Mouse (Mus musculus) CH12.LX (cell line): ENCODE data around the gene Mthfd2l. TPM values are rescaled to one million over a fixed set of nuclear protein-coding genes. Genes with fewer than 3 reads are reported as not detected.

Source experiments
- DNase-seq: peaks from one replicate; pipeline ENCODE4 v3.0.0-alpha.2; 2013; ENCODE audit errors: extremely low read depth
- H3K27ac ChIP-seq: 2 replicates; pipeline ENCODE4 v1.5.1; 2012; ENCODE audit warnings: low read depth, mild to moderate bottlenecking, control low read depth, moderate library complexity; ENCODE audit not compliant: insufficient read depth
- H3K27me3 ChIP-seq: replicated peaks from 2 replicates; pipeline ENCODE3; 2012; ENCODE audit warnings: inconsistent platforms
- H3K36me3 ChIP-seq, 2 experiments: replicated peaks in 1 of 2; 2 replicates each; pipeline versions ENCODE3 to v1.6.1; 2012; ENCODE audit warnings: inconsistent platforms in 1 of 2, low read length in 1 of 2, mild to moderate bottlenecking in 1 of 2, mixed read lengths in 1 of 2, moderate library complexity in 1 of 2; ENCODE audit not compliant: control insufficient read depth in 1 of 2, insufficient read depth in 1 of 2
- H3K4me1 ChIP-seq, 2 experiments: 2 replicates each; pipeline ENCODE4 v1.6.1; 2012; ENCODE audit warnings: inconsistent platforms in 1 of 2, moderate library complexity in 1 of 2; ENCODE audit not compliant: insufficient read depth in 2 of 2, control insufficient read depth in 1 of 2
- H3K4me2 ChIP-seq: 2 replicates; pipeline ENCODE4 v1.6.1; 2012; ENCODE audit warnings: low read depth, mild to moderate bottlenecking, control low read depth; ENCODE audit not compliant: poor library complexity, insufficient read depth, severe bottlenecking
- H3K4me3 ChIP-seq, 3 experiments: fragments of 150-350 bp in 1 of 3; sonication (generic) in 1 of 3; replicated peaks in 1 of 3; 2 replicates each; pipeline versions ENCODE3 to v1.5.1; 2011 to 2012; ENCODE audit warnings: low read depth in 2 of 3, low read length in 2 of 3, mild to moderate bottlenecking in 2 of 3, moderate library complexity in 2 of 3, control low read depth in 1 of 3, improper control_type of control experiment in 1 of 3, inconsistent platforms in 1 of 3, mixed read lengths in 1 of 3; ENCODE audit not compliant: poor library complexity in 1 of 3
- H3K79me2 ChIP-seq: replicated peaks from 2 replicates; pipeline ENCODE4 v1.6.1; 2012; ENCODE audit warnings: mild to moderate bottlenecking, moderate library complexity; ENCODE audit not compliant: control insufficient read depth, poor library complexity, insufficient read depth, severe bottlenecking; ENCODE audit errors: extremely low read depth
- H3K9ac ChIP-seq: 2 replicates; pipeline ENCODE4 v1.6.1; 2012; ENCODE audit warnings: low read depth, mild to moderate bottlenecking, control low read depth, moderate library complexity; ENCODE audit not compliant: insufficient read depth
- H3K9me3 ChIP-seq: replicated peaks from 2 replicates; pipeline ENCODE3; 2012; ENCODE audit warnings: low read length, inconsistent platforms, mixed read lengths
- CHD1 ChIP-seq: IDR thresholded peaks from 2 replicates; pipeline ENCODE4 v1.6.1; 2012; ENCODE audit warnings: low read depth, low read length, improper control_type of control experiment, inconsistent platforms
- CHD2 ChIP-seq: IDR thresholded peaks from 2 replicates; pipeline ENCODE4 v1.6.1; 2011; ENCODE audit warnings: low read length, improper control_type of control experiment
- E2F4 ChIP-seq: IDR thresholded peaks from 2 replicates; pipeline ENCODE4 v1.6.1; 2011; ENCODE audit warnings: low read depth, low read length, improper control_type of control experiment; ENCODE audit not compliant: insufficient replicate concordance
- ETS1 ChIP-seq: conservative IDR thresholded peaks from 2 replicates; pipeline ENCODE4 v1.6.1; 2012; ENCODE audit warnings: low read depth, mild to moderate bottlenecking, inconsistent platforms, low read length, improper control_type of control experiment, moderate library complexity
- HCFC1 ChIP-seq: IDR thresholded peaks from 2 replicates; pipeline ENCODE4 v1.6.1; 2012; ENCODE audit warnings: low read depth, mild to moderate bottlenecking, inconsistent platforms, low read length, improper control_type of control experiment
- MAFK ChIP-seq: IDR thresholded peaks from 2 replicates; pipeline ENCODE4 v1.6.1; 2011; ENCODE audit warnings: low read length, improper control_type of control experiment; ENCODE audit not compliant: insufficient replicate concordance
- MYC ChIP-seq: IDR thresholded peaks from 2 replicates; pipeline ENCODE4 v1.6.1; 2011; ENCODE audit warnings: low read depth, mild to moderate bottlenecking, improper control_type of control experiment, low read length
- NELFE ChIP-seq: IDR thresholded peaks from 2 replicates; pipeline ENCODE4 v1.6.1; 2011; ENCODE audit warnings: low read depth, low read length, improper control_type of control experiment
- NRF1 ChIP-seq: IDR thresholded peaks from 2 replicates; pipeline ENCODE4 v1.6.1; 2014; ENCODE audit warnings: low read depth, mild to moderate bottlenecking, inconsistent platforms, low read length, improper control_type of control experiment, moderate library complexity
- POLR2A ChIP-seq: IDR thresholded peaks from 2 replicates; pipeline ENCODE4 v1.6.1; 2011; ENCODE audit warnings: low read depth, mild to moderate bottlenecking, improper control_type of control experiment, low read length
- POLR2AphosphoS2 ChIP-seq: IDR thresholded peaks from 2 replicates; pipeline ENCODE4 v1.6.1; 2011; ENCODE audit warnings: low read depth, low read length, improper control_type of control experiment
- RCOR1 ChIP-seq: conservative IDR thresholded peaks from 2 replicates; pipeline ENCODE4 v1.6.1; 2012; ENCODE audit warnings: low read depth, mild to moderate bottlenecking, inconsistent platforms, low read length, improper control_type of control experiment
- SMC3 ChIP-seq: IDR thresholded peaks from 2 replicates; pipeline ENCODE4 v1.6.1; 2011; ENCODE audit warnings: low read depth, low read length, improper control_type of control experiment
- TBP ChIP-seq: conservative IDR thresholded peaks from 2 replicates; pipeline ENCODE4 v1.6.1; 2011; ENCODE audit warnings: low read depth, low read length, improper control_type of control experiment
- ZC3H11A ChIP-seq: IDR thresholded peaks from 2 replicates; pipeline ENCODE4 v1.6.1; 2012; ENCODE audit warnings: low read depth, mild to moderate bottlenecking, inconsistent platforms, low read length, improper control_type of control experiment
- ZMIZ1 ChIP-seq: IDR thresholded peaks from 2 replicates; pipeline ENCODE4 v1.6.1; 2012; ENCODE audit warnings: low read depth, mild to moderate bottlenecking, inconsistent platforms, low read length, improper control_type of control experiment
- dilution Hi-C: fragments of 300-500 bp; cut with MboI; formaldehyde crosslinking; loops from 2 replicates; pipeline ENCODE4 v1.14.3; 2020; ENCODE audit warnings: low sequenced_read_pairs; ENCODE audit not compliant: extremely low pct_unique_long_range_greater_than_20kb, extremely low pct_ligation_motif_present
- in situ Hi-C: fragments of 300-500 bp; cut with MboI; formaldehyde crosslinking; loops from 3 replicates; pipeline ENCODE4 v1.14.3; 2019; ENCODE audit warnings: low sequenced_read_pairs, low pct_ligation_motif_present, low pct_unique_long_range_greater_than_20kb, mixed read lengths
- polyA plus RNA-seq: library from polyadenylated mRNA; unstranded; fragments of >175 nt; gene quantifications from 2 replicates; pipeline ENCODE4 v1.2.1, GENCODE M21; 2012; ENCODE audit warnings: low read depth; ENCODE audit not compliant: insufficient read length
- total RNA-seq, 2 experiments: library from RNA; depleted of rRNA; stranded (reverse); fragments of 300-350 nt in 1 of 2; fragments of >200 nt in 1 of 2; gene quantifications; 2 replicates each; pipeline ENCODE4 v1.2.3; 2012 to 2014

The Mthfd2l gene
- total and polyA plus RNA-seq, 3 experiments = 1.2 to 5.5 (median 3.7) TPM

GRCm38 (mm10) chr5:90999942-91000341 lies 69.0 kb downstream of the Mthfd2l start:
- Histone ChIP-seq H3K4me2 (no peak overlapping the region), H3K9ac (no peak overlapping the region)
- TF ChIP-seq RCOR1 (no peak), POLR2A (no peak), POLR2AphosphoS2 (no peak), MYC (no peak), ZC3H11A (no peak), HCFC1 (no peak), ZMIZ1 (no peak), NELFE (no peak), SMC3 (no peak), NRF1 (no peak), TBP (no peak), ETS1 (no peak), CHD1 (no peak), MAFK (no peak)
- TF ChIP-seq, all 38 proteins: peak for 0
- no peak for DNase-seq
- Histone ChIP-seq H3K27me3 (no peaks in the 10 kb centered on the region), H3K36me3 (no peaks in the 10 kb centered on the region), H3K27ac (no peak overlapping the region), H3K79me2 (no peaks in the 10 kb centered on the region), H3K9me3 (no peaks in the 10 kb centered on the region), H3K4me3 (no peak overlapping the region), H3K4me1 (peaks cover 0 to 5% of the 10 kb centered on the region in 2 experiments; a peak in 1 of 4 replicates)
- in situ Hi-C loops = no loop called here
- dilution Hi-C loops = no loop called here

- H3K27ac ChIP-seq = no peak overlapping the region
- dilution Hi-C loops = no loop called here
- H3K36me3 ChIP-seq = no peaks in the 10 kb centered on the region
- in situ Hi-C loops = no loop called here
- no peak for DNase-seq
- no peak overlapping the region for H3K4me2 ChIP-seq
- no peak overlapping the region for H3K4me3 ChIP-seq
- H3K79me2 ChIP-seq = no peaks in the 10 kb centered on the region
- H3K4me1 ChIP-seq = peaks cover 0 to 3% of the 10 kb centered on the region in 2 experiments; a peak in 1 of 4 replicates
- TF ChIP-seq CHD2 (no peak), NELFE (no peak), E2F4 (no peak)
- H3K27me3 ChIP-seq = no peaks in the 10 kb centered on the region
- H3K9ac ChIP-seq = no peak overlapping the region
- H3K9me3 ChIP-seq = no peaks in the 10 kb centered on the region
Observed at GRCm38 (mm10) chr5:91015216-91015615, 84.3 kb downstream of the Mthfd2l start.
